Mouse (Mus musculus): Measurements from ENCODE around the gene Rad51c. TPM values are rescaled to one million over a fixed set of nuclear protein-coding genes. Genes with fewer than 3 reads are reported as not detected.
A peak's percentile ranks its signal among the peaks of the same experiment; 100 is the strongest.

Gene Rad51c
- polyA plus RNA-seq, 1 experiment from 2014 or later, result 6.3 TPM

- WGBS, result 3% methylated on average over 56 of the region's 58 CpGs
- ATAC-seq, result peak; percentile 92
- peak overlapping the region; percentile 92 for H3K27ac ChIP-seq
- no peaks in the 10 kb centered on the region for H3K27me3 ChIP-seq
- peaks cover 6% of the 10 kb centered on the region for H3K4me1 ChIP-seq (replicated peaks)
- H3K4me3 ChIP-seq (replicated peaks), result peak overlapping the region; percentile 55
- no peaks in the 10 kb centered on the region for H3K36me3 ChIP-seq
- H3K9me3 ChIP-seq, result no peaks in the 10 kb centered on the region
- H3K4me2 ChIP-seq (replicated peaks), result peak overlapping the region; percentile 65
- H3K9ac ChIP-seq (replicated peaks), result peak overlapping the region; percentile 74
Observed at GRCm38 (mm10) chr11:87404111-87404853, 472 bp downstream of the Rad51c start.

GRCm38 (mm10) chr11:87398402-87398801 lies 6.4 kb downstream of the Rad51c start:
- Histone ChIP-seq H3K36me3 (no peaks in the 10 kb centered on the region; the same call in 1 of the 2 replicates), H3K9me3 (no peaks in the 10 kb centered on the region), H3K27me3 (no peaks in the 10 kb centered on the region), H3K9ac (replicated peaks) (no peak overlapping the region), H3K4me2 (replicated peaks) (no peak overlapping the region), H3K27ac (no peak overlapping the region), H3K4me1 (replicated peaks) (no peaks in the 10 kb centered on the region), H3K4me3 (replicated peaks) (no peak overlapping the region)
- no peak for ATAC-seq
- 88% methylated on average over 2 of the region's 2 CpGs for WGBS

GRCm38 (mm10) chr11:87393855-87394254 lies 10.9 kb downstream of the Rad51c start:
- Histone ChIP-seq H3K4me2 (replicated peaks) (no peak overlapping the region), H3K4me3 (replicated peaks) (no peak overlapping the region), H3K36me3 (no peaks in the 10 kb centered on the region; the same call in 1 of the 2 replicates), H3K9me3 (no peaks in the 10 kb centered on the region), H3K27ac (no peak overlapping the region), H3K27me3 (no peaks in the 10 kb centered on the region), H3K4me1 (replicated peaks) (no peaks in the 10 kb centered on the region), H3K9ac (replicated peaks) (no peak overlapping the region)
- 0 out of 2 replicates have a peak, but pooled peaks have one; percentile 20 for ATAC-seq
- WGBS, result 32% methylated on average over 1 of the region's 1 CpGs

- no peak for ATAC-seq
- WGBS, result 92% methylated on average over 1 of the region's 1 CpGs
Observed at GRCm38 (mm10) chr11:87385676-87386075, 19.1 kb downstream of the Rad51c start.

GRCm38 (mm10) chr11:87384551-87384950 lies 20.2 kb downstream of the Rad51c start:
- Histone ChIP-seq H3K4me3 (replicated peaks) (no peak overlapping the region), H3K36me3 (0 out of 2 replicates have a peak, but pooled peaks cover 4% of the 10 kb centered on the region), H3K4me1 (replicated peaks) (no peaks in the 10 kb centered on the region), H3K27ac (no peak overlapping the region), H3K9ac (replicated peaks) (no peak overlapping the region), H3K9me3 (no peaks in the 10 kb centered on the region), H3K27me3 (no peaks in the 10 kb centered on the region), H3K4me2 (replicated peaks) (no peak overlapping the region)
- no peak for ATAC-seq
- WGBS, result 95% methylated on average over 4 of the region's 4 CpGs

More at GRCm38 (mm10) chr11:87385676-87386075, 19.1 kb downstream of the Rad51c start:
- no peak overlapping the region for H3K4me2 ChIP-seq (replicated peaks)
- no peak overlapping the region for H3K4me3 ChIP-seq (replicated peaks)
- no peaks in the 10 kb centered on the region for H3K9me3 ChIP-seq
- no peak overlapping the region for H3K27ac ChIP-seq
- no peaks in the 10 kb centered on the region for H3K27me3 ChIP-seq
- no peaks in the 10 kb centered on the region for H3K4me1 ChIP-seq (replicated peaks)
- no peak overlapping the region for H3K9ac ChIP-seq (replicated peaks)
- 0 out of 2 replicates have a peak, but pooled peaks cover 4% of the 10 kb centered on the region for H3K36me3 ChIP-seq

GRCm38 (mm10) chr11:87367865-87368580 lies 36.7 kb downstream of the Rad51c start:
- Histone ChIP-seq H3K4me3 (replicated peaks) (no peak overlapping the region), H3K9me3 (no peaks in the 10 kb centered on the region), H3K4me1 (replicated peaks) (no peaks in the 10 kb centered on the region), H3K9ac (replicated peaks) (no peak overlapping the region), H3K27ac (no peak overlapping the region), H3K4me2 (replicated peaks) (no peak overlapping the region), H3K36me3 (no peaks in the 10 kb centered on the region), H3K27me3 (no peaks in the 10 kb centered on the region)
- 80% methylated on average over 9 of the region's 9 CpGs for WGBS
- ATAC-seq, result no peak

GRCm38 (mm10) chr11:87367061-87367460 lies 37.7 kb downstream of the Rad51c start:
- H3K27me3 ChIP-seq, result no peaks in the 10 kb centered on the region
- H3K4me1 ChIP-seq (replicated peaks), result no peaks in the 10 kb centered on the region
- ATAC-seq, result no peak
- no peak overlapping the region for H3K4me3 ChIP-seq (replicated peaks)
- H3K27ac ChIP-seq, result no peak overlapping the region
- H3K9ac ChIP-seq (replicated peaks), result no peak overlapping the region
- H3K4me2 ChIP-seq (replicated peaks), result no peak overlapping the region
- H3K9me3 ChIP-seq, result no peaks in the 10 kb centered on the region
- 93% methylated on average over 7 of the region's 7 CpGs for WGBS
- no peaks in the 10 kb centered on the region for H3K36me3 ChIP-seq

GRCm38 (mm10) chr11:87365120-87365519 lies 39.6 kb downstream of the Rad51c start:
- no peaks in the 10 kb centered on the region for H3K9me3 ChIP-seq
- H3K4me3 ChIP-seq (replicated peaks), result no peak overlapping the region
- no peak overlapping the region for H3K9ac ChIP-seq (replicated peaks)
- no peak for ATAC-seq
- H3K36me3 ChIP-seq, result no peaks in the 10 kb centered on the region
- no peak overlapping the region for H3K4me2 ChIP-seq (replicated peaks)
- H3K4me1 ChIP-seq (replicated peaks), result no peaks in the 10 kb centered on the region
- 90% methylated on average over 5 of the region's 5 CpGs for WGBS
- no peak overlapping the region for H3K27ac ChIP-seq
- H3K27me3 ChIP-seq, result no peaks in the 10 kb centered on the region

- peak overlapping the region; percentile 54 for H3K27ac ChIP-seq
- peaks cover 16% of the 10 kb centered on the region for H3K4me1 ChIP-seq (replicated peaks)
- no peaks in the 10 kb centered on the region for H3K27me3 ChIP-seq
- WGBS, result 13% methylated on average over 10 of the region's 10 CpGs
- no peaks in the 10 kb centered on the region for H3K9me3 ChIP-seq
- H3K36me3 ChIP-seq, result no peaks in the 10 kb centered on the region; the same call in 1 of the 2 replicates
- no peak overlapping the region for H3K9ac ChIP-seq (replicated peaks)
- H3K4me3 ChIP-seq (replicated peaks), result peak overlapping the region; percentile 92
- peak overlapping the region; percentile 72 for H3K4me2 ChIP-seq (replicated peaks)
- no peak; the same call in 1 of the 2 replicates for ATAC-seq
Observed at GRCm38 (mm10) chr11:87359262-87359612, 45.5 kb downstream of the Rad51c start.

GRCm38 (mm10) chr11:87358331-87359261 lies 46.2 kb downstream of the Rad51c start, which contains the start of gene Ppm1e:
TSS of gene Ppm1e (minus strand) at chr11:87359023.
- Histone ChIP-seq H3K4me2 (replicated peaks) (peak within 1 kb of the TSS; percentile 72), H3K9me3 (no peaks in the 10 kb centered on the region), H3K36me3 (peaks cover 3% of the 10 kb centered on the region; the same call in 1 of the 2 replicates), H3K27ac (peak within 1 kb of the TSS; percentile 93), H3K4me1 (replicated peaks) (peaks cover 16% of the 10 kb centered on the region), H3K9ac (replicated peaks) (peak within 1 kb of the TSS; percentile 95), H3K4me3 (replicated peaks) (peak within 1 kb of the TSS; percentile 92), H3K27me3 (no peaks in the 10 kb centered on the region)
- peak; percentile 96 for ATAC-seq
- under 1% methylated on average over 93 of the region's 104 CpGs for WGBS
